In genomic region chr17:15208030-15208807, GRCm38 (mm10) we compare ENCODE assay signal across 8 mouse cellular contexts.
DNase-seq lines count a peak whose midpoint lies in the region; ATAC-seq and TF ChIP-seq lines count a peak whose summit lies in the region.

No protein-coding gene starts in this region.

- peak overlapping the region; percentile 30 for H3K4me3 ChIP-seq in forebrain, embryonic 11.5 days (ENCODE audit: low read depth, low read length)
- peak overlapping the region; percentile 31 for H3K4me3 ChIP-seq in hindbrain, embryonic 15.5 days
- H3K4me3 ChIP-seq in thymus, adult 2 months (ENCODE audit: control insufficient read depth, insufficient read depth, low read length), result no peak overlapping the region

- peaks cover 9% of the 10 kb centered on the region; the same call in 1 of the 2 replicates for H3K4me1 ChIP-seq in forebrain, embryonic 11.5 days (replicated peaks; ENCODE audit: control insufficient read depth, insufficient read depth, low read length)
- peaks cover 21% of the 10 kb centered on the region for H3K4me1 ChIP-seq in hindbrain, embryonic 15.5 days (replicated peaks)
- no peaks in the 10 kb centered on the region; the same call in 1 of the 2 replicates for H3K4me1 ChIP-seq in thymus, adult 2 months (replicated peaks; ENCODE audit: control insufficient read depth, insufficient read depth, low read length)

- DNase-seq in ES-CJ7 (ENCODE audit: low read depth, low spot score), result peak; percentile 95
- peak; percentile 94 for DNase-seq in brain, embryonic 14.5 days (ENCODE audit: low read depth)
- DNase-seq in forebrain, embryonic 11.5 days (ENCODE audit: low spot score), result peak; percentile 91
- peak; percentile 35 for DNase-seq in left cerebral cortex, adult 11 months (ENCODE audit: low spot score)
- peak; percentile 75 for DNase-seq in lung, postnatal 10 days
- DNase-seq in right cerebral cortex, postnatal 25 days, result peak; percentile 60
- DNase-seq in thymus, adult 2 months, result no peak

- TF ChIP-seq POLR2A in brain, embryonic 14.5 days (IDR thresholded peaks at IDR 0.05; ENCODE audit: borderline replicate concordance, extremely low read depth, insufficient read depth, insufficient read length, poor library complexity, severe bottlenecking), result no peak
- no peak for TF ChIP-seq POLR2A in thymus, adult 2 months (IDR thresholded peaks at IDR 0.05; ENCODE audit: control insufficient read depth, extremely low read depth, insufficient read depth, low read length, poor library complexity)

- no peak for TF ChIP-seq CTCF in brain, embryonic 14.5 days (IDR thresholded peaks at IDR 0.05; ENCODE audit: borderline replicate concordance, extremely low read depth, insufficient read depth, insufficient read length)
- TF ChIP-seq CTCF in thymus, adult 2 months (IDR thresholded peaks at IDR 0.05; ENCODE audit: borderline replicate concordance, control insufficient read depth, extremely low read depth, insufficient read depth, low read length, poor library complexity), result no peak

- peak overlapping the region; percentile 45 for H3K9ac ChIP-seq in forebrain, embryonic 11.5 days (ENCODE audit: low read length)
- H3K9ac ChIP-seq in hindbrain, embryonic 15.5 days, result peak overlapping the region; percentile 12

- H3K4me2 ChIP-seq in forebrain, embryonic 11.5 days (ENCODE audit: low read depth, low read length, severe bottlenecking), result peak overlapping the region; percentile 57
- H3K4me2 ChIP-seq in hindbrain, embryonic 15.5 days, result peak overlapping the region; percentile 58

- no peaks in the 10 kb centered on the region for H3K27me3 ChIP-seq in forebrain, embryonic 11.5 days (ENCODE audit: control insufficient read depth, insufficient read depth, low read length)
- 0 out of 2 replicates have a peak, but pooled peaks cover 3% of the 10 kb centered on the region for H3K27me3 ChIP-seq in hindbrain, embryonic 15.5 days
- H3K27me3 ChIP-seq in thymus, adult 2 months (ENCODE audit: control insufficient read depth, insufficient read depth, low read length), result no peaks in the 10 kb centered on the region

- H3K27ac ChIP-seq in forebrain, embryonic 11.5 days (ENCODE audit: low read depth, low read length), result peak overlapping the region; percentile 60
- H3K27ac ChIP-seq in hindbrain, embryonic 15.5 days (replicated peaks), result peak overlapping the region; percentile 80
- H3K27ac ChIP-seq in thymus, adult 2 months (ENCODE audit: control insufficient read depth, insufficient read depth, low read length), result no peak overlapping the region

- H3K36me3 ChIP-seq in forebrain, embryonic 11.5 days (ENCODE audit: control insufficient read depth, insufficient read depth, low read length), result no peaks in the 10 kb centered on the region
- no peaks in the 10 kb centered on the region for H3K36me3 ChIP-seq in hindbrain, embryonic 15.5 days
- H3K36me3 ChIP-seq in thymus, adult 2 months (ENCODE audit: control insufficient read depth, insufficient read depth, low read length), result no peaks in the 10 kb centered on the region

- 2% methylated on average over 19 of the region's 19 CpGs for WGBS in forebrain, embryonic 11.5 days
- 1% methylated on average over 19 of the region's 19 CpGs for WGBS in hindbrain, embryonic 15.5 days
- 80% methylated on average over 19 of the region's 19 CpGs for WGBS in thymus, adult 2 months

- peak; percentile 89 for ATAC-seq in forebrain, embryonic 11.5 days (replicated peaks; ENCODE audit: low FRiP score)
- peak; percentile 85 for ATAC-seq in hindbrain, embryonic 15.5 days (ENCODE audit: low FRiP score, low read depth)

- no peaks in the 10 kb centered on the region for H3K9me3 ChIP-seq in forebrain, embryonic 11.5 days (ENCODE audit: control insufficient read depth, low read length)
- H3K9me3 ChIP-seq in hindbrain, embryonic 15.5 days, result no peaks in the 10 kb centered on the region
